Mouse (Mus musculus) left cerebral cortex, postnatal 25 days (tissue): ENCODE measurements around the gene Tmem170b. TPM values are rescaled to one million over a fixed set of nuclear protein-coding genes. Genes with fewer than 3 reads are reported as not detected.
A peak's percentile ranks its signal among the peaks of the same experiment; 100 is the strongest.
"Not testable (repeated sequence)": the region's sequence is repeated elsewhere in the genome, so short reads cannot be mapped to it uniquely, and the experiment has no call there.

ENCODE experiments used
- DNase-seq, 2 experiments: peaks; one replicate each; pipeline ENCODE4 v3.0.0; 2022; ENCODE audit warnings: low spot score in 2 of 2, mixed read lengths in 1 of 2
- intact Hi-C: fragments of 180-260 bp; cut with DNase I; formaldehyde crosslinking; loops from one replicate; pipeline ENCODE4 v1.15.1; 2025
- total RNA-seq, 2 experiments: library from RNA; stranded (reverse); gene quantifications; 2 replicates each; pipeline ENCODE4 v1.2.3; 2021

Gene Tmem170b
- total RNA-seq, 2 experiments from 2014 or later, result 85.9 to 91.5 TPM

DNA sequence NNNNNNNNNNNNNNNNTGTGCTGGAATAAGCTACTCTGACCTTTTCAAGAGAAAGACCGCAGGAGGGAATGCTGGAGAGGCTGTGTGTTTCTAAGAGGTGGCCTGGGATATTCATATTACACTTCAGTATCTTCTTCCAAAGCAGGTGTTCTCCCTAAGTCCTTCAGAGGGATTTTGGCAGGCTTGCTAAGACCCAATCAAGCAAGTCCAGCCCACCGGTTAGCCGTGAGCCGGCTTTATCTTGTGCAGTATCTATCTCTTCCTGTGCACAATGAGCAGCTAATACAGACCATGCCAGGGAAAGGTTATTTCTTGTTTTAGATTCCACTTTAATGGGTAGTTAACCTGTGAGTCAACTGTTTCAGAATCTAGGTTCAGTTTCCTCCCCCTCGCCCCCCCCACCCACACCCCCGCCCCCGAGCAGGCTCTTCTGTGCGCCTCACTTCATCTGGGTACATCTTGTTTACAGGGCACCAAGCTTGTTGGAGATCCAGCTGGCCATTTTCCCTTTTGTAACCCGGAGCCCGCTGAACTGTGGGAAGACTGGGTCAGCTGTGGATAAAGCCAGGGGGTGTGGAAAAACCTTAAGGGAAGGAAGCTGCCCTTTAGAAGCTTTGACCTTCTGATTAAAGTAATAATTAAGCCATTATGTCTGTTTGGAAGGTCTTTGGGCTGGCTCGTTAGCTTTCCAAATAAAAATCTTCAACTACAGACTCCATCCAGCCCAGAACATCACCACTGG lies 54.5 kb downstream of the Tmem170b start:
- DNase-seq, result peak in 1 of 2 experiments; percentile 9
- intact Hi-C loops, result no loop called here

DNA sequence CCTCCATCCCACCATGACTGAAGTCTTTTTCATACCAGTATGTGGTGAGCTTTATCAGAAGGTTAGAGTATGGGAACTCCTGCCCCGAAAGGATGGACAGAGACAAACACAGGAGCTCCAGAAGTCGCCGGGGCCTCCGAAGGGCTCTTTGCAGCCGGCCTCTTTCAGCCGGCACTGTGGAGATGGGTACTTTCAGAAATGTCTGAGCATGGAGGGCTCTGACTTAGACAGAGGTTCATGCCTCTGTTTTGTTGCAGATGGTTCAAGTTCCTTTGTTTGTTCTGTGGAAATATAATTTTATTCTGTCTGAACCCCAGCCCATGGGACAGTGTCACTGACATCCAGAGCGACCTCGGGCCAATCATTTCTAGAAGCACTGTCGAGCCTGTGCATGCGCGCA lies 55.4 kb downstream of the Tmem170b start:
- intact Hi-C loops, result no loop called here
- no peak for DNase-seq

DNA sequence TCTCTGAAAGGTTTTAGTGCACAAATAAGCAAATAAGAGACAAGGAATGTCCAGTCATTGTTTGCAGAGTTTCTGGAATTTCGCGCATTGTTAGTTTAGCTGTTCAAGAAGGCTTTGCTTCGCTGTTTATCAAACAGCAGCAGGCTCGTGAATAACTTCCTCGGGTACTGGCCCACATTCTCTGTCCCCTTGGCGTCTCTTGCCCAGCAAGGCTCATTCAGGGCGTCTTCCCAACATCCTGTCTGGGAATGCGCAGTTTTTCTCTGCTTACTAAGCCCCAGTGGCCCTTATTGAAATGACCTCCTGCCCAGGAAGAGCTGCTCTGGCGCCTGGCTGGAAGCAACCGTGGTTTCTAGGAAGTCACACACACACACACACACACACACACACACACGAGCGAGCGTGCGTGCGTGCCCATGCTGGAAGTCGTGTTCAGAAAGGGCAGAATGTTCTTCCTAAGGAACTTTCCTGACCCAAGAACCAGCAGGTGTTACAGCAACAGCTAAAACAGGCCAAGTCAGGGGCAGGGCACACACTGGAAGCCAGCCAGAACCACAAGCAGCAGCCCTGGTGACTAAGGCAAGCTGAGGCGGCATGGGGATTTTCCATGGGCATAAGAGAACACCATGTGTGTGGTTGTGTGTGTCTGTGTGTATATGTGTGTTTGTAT lies 56.8 kb downstream of the Tmem170b start:
- peak in 1 of 2 experiments; percentile 14 for DNase-seq
- intact Hi-C loops, result no loop called here

- DNase-seq, result no peak
- intact Hi-C loops, result no loop called here
These were observed 57.9 kb downstream of the Tmem170b start for GRCm38 (mm10) chr13:41663501-41664195.

GRCm38 (mm10) chr13:41669951-41670350 lies 64.2 kb downstream of the Tmem170b start:
- DNase-seq, result no peak
- intact Hi-C loops, result no loop called here

GRCm38 (mm10) chr13:41670386-41671130 lies 64.9 kb downstream of the Tmem170b start:
- intact Hi-C loops, result no loop called here

DNA sequence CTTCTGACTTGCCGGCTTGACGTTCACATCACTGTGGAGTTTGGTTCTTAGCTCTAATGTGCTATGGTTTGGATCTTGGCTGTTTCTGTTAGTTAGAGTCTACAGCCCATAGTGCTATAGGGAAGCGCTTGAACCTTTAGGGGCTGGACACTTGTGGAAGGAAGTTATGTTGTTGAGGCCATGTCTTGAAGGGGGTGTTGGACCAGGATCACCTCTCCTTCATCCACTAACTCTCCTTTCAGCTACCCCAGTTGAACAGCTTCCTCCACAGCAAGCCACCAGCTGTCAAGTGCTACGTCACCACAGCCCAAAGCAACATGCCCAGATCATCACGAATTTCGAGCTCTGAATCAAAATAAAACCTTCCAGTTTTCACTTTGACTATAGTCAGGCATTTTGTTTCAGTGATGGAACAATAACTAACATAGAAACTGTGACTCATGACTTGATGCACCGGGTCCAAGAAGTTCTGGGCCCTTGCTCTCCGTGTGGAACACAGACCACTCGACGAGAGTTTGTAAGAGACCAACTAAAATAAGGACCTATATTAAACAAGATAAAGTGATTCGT lies 65.5 kb downstream of the Tmem170b start:
- no peak for DNase-seq
- intact Hi-C loops, result no loop called here

More at GRCm38 (mm10) chr13:41670386-41671130, 64.9 kb downstream of the Tmem170b start:
- DNase-seq, result no peak

DNA sequence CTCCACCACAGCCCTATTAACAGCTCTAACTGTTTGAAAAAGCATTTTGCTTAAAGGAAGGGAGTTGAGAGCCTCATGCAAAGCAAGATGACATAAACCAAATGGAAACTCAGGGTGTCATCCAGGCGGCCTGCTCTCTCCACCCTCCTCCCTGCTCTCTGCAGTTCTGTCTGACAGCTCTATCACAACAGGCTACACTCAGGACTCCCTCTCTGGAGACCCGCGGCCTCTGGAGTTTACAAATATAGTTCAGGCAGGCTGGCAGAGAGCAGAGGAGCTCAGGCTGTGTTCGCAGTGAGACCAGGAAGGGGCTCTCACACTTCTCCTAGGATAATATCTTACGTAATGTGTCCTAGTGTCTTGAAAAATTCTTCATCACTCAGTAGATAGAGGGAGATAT lies 67.2 kb downstream of the Tmem170b start:
- DNase-seq, intact Hi-C loops: not testable (repeated sequence)

DNA sequence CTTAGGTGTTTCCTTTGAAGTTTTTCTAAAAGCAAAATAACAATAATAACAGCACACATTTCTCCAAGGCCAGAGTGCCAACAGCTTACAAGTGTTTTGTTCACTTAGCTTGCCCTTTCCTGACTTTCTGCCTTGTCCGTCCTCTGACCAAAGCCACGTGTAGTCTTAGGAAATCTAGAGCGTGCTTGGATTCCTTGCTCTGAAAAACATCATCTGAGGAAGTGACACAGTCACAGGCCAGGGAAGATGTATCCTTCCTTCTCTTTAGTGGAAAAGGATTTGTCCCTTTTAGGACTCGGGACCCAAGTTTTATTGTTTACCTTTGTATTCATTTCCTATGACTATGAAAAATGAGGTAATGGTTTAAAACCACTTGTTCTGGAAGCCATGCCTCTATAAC lies 67.8 kb downstream of the Tmem170b start:
- no peak for DNase-seq
- intact Hi-C loops, result no loop called here

DNA sequence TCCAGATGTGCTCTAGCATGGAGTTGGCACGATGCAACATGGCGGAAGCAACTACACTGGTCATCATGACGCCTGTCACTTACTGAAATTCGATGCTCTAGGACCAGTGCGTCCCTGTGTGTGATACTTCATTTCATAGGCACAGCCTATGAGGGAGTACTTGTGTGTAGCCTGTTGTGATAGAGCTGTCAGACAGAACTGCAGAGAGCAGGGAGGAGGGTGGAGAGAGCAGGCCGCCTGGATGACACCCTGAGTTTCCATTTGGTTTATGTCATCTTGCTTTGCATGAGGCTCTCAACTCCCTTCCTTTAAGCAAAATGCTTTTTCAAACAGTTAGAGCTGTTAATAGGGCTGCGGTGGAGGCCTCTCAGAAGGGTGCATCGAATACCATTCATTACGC lies 68.9 kb downstream of the Tmem170b start:
- intact Hi-C loops, DNase-seq: not testable (repeated sequence)

GRCm38 (mm10) chr13:41675498-41675897 lies 69.8 kb downstream of the Tmem170b start:
- intact Hi-C loops, result no loop called here
- no peak for DNase-seq

DNA sequence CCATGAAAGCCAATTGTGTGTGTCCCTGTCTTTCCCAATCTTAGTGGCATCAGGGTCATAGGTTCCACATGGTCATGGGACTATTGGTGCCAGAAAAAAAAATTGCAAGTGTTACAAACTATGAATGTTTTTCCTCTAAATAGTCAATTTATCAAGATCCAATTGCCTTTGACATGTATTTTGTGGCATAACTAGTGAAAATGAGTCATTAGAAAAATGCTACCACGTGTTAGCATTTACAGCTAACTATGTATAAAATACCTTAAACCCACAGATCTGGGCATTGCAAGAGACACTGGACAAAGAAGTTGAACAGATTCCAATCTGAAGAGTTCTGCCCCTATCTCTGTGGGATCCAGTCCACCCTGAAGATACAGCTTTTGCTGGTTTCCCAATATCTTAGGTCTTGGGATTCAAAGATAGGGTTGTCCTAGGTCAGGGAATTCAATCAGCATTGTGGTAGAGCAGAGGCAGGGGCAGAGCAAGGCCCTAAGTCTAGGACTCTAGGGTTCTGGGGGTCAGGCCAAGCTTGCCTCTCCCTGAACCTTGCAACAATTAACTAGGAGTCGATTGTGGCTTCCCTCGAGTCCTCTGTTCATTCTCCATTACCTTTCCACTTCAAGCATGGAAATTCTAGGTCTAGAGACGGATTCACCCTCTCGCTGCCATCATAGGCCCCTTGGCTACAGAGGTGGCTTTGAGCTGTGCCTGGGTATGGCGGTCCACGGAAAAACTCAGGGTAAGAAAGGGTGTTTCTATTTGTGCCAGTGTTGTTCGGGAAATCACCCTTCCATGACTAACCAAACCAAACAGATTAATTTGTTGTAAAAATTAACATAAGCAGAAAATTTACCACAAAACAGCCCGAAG lies 70.5 kb downstream of the Tmem170b start:
- intact Hi-C loops, result no loop called here
- DNase-seq, result no peak

GRCm38 (mm10) chr13:41676836-41677186 lies 71.1 kb downstream of the Tmem170b start:
- intact Hi-C loops, result no loop called here
- no peak for DNase-seq

GRCm38 (mm10) chr13:41680854-41681549 lies 75.3 kb downstream of the Tmem170b start:
- intact Hi-C loops, result no loop called here
- DNase-seq, result no peak

GRCm38 (mm10) chr13:41682341-41683119 lies 76.8 kb downstream of the Tmem170b start:
- intact Hi-C loops, result no loop called here
- DNase-seq, result peak; percentile 20 to 75

- intact Hi-C loops, result no loop called here
- DNase-seq, result no peak
These were observed 77.8 kb downstream of the Tmem170b start for GRCm38 (mm10) chr13:41683356-41684012.

GRCm38 (mm10) chr13:41685499-41685898 lies 79.8 kb downstream of the Tmem170b start:
- intact Hi-C loops, result no loop called here

More at GRCm38 (mm10) chr13:41685499-41685898, 79.8 kb downstream of the Tmem170b start:
- no peak for DNase-seq
